8 mouse cellular contexts compared by ENCODE assay signal in the genomic region with DNA sequence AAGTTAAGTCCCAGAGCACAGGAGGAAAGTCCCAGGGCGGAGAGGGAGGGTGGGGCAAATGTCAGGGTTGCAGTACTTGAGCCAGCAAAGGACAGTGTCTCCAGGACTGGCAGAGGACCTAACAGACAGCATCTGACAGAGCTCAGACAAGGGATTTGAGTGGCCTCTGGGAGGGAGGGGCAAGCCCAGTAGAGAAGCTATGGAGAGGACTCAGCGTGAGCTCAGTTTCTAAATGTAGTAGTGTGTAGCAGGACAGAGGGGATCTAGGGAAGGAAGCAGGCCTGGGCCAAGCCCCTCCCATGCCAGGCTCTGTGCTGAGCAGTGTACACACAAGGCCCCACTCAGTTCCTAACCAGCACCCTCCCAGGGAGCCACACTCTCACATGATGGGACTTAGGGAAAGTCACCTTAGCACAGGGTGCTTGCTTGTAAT.
DNase-seq lines count a peak whose midpoint lies in the region; ATAC-seq and TF ChIP-seq lines count a peak whose summit lies in the region.

No protein-coding gene starts in this region.

- no peaks in the 10 kb centered on the region for H3K27me3 ChIP-seq in kidney, postnatal 0 days (ENCODE audit: insufficient read depth, low read length)
- H3K27me3 ChIP-seq in kidney, embryonic 16.5 days (ENCODE audit: insufficient read depth, low read length), result no peaks in the 10 kb centered on the region

- H3K9me3 ChIP-seq in kidney, postnatal 0 days (replicated peaks; ENCODE audit: low read length), result no peaks in the 10 kb centered on the region
- H3K9me3 ChIP-seq in kidney, embryonic 16.5 days (ENCODE audit: low read length), result no peaks in the 10 kb centered on the region

- intact Hi-C loops in heart, postnatal 36 days (cut with DNase I), result no loop called here

- TF ChIP-seq CTCF in kidney, postnatal 0 days (IDR thresholded peaks at IDR 0.05; ENCODE audit: low read depth), result no peak

- H3K27ac ChIP-seq in kidney, postnatal 0 days, result no peak overlapping the region
- no peak overlapping the region for H3K27ac ChIP-seq in kidney, embryonic 16.5 days (ENCODE audit: low read length)

- ATAC-seq in kidney, postnatal 0 days (replicated peaks; ENCODE audit: low FRiP score, low read depth), result 0 out of 2 replicates have a peak, but pooled peaks have one; percentile 33
- ATAC-seq in kidney, embryonic 16.5 days (ENCODE audit: low FRiP score, low TSS enrichment), result no peak
- ATAC-seq in megakaryocyte-erythroid progenitor cell, adult 5-6 weeks (replicated peaks; ENCODE audit: low FRiP score, low TSS enrichment, poor library complexity, severe bottlenecking), result 0 out of 2 replicates have a peak, but pooled peaks have one; percentile 22

- no peak overlapping the region for H3K4me3 ChIP-seq in kidney, postnatal 0 days (replicated peaks; ENCODE audit: low read depth, low read length)
- H3K4me3 ChIP-seq in kidney, embryonic 16.5 days (ENCODE audit: low read length), result no peak overlapping the region

- DNase-seq in kidney, postnatal 0 days (ENCODE audit: low spot score), result no peak
- peak; percentile 25 for DNase-seq in gastrocnemius, postnatal 10 days
- DNase-seq in heart, postnatal 36 days, result peak; percentile 18 to 41
- DNase-seq in retina, embryonic 14.5 days (ENCODE audit: low spot score), result no peak
- no peak for DNase-seq in retina, postnatal 1 day
- DNase-seq in ovary, postnatal 36 days (ENCODE audit: low spot score), result no peak

- H3K9ac ChIP-seq in kidney, postnatal 0 days (ENCODE audit: low read depth, low read length), result no peak overlapping the region
- H3K9ac ChIP-seq in kidney, embryonic 16.5 days (replicated peaks; ENCODE audit: low read length), result no peak overlapping the region

- WGBS in kidney, postnatal 0 days, result 78% methylated on average over 2 of the region's 2 CpGs
- WGBS in kidney, embryonic 16.5 days, result 70% methylated on average over 2 of the region's 2 CpGs

- no peaks in the 10 kb centered on the region for H3K36me3 ChIP-seq in kidney, postnatal 0 days (ENCODE audit: insufficient read depth, low read length)
- H3K36me3 ChIP-seq in kidney, embryonic 16.5 days (ENCODE audit: insufficient read depth, low read length), result no peaks in the 10 kb centered on the region

- H3K4me1 ChIP-seq in kidney, postnatal 0 days (replicated peaks; ENCODE audit: insufficient read depth, low read length), result no peaks in the 10 kb centered on the region
- peaks cover 3% of the 10 kb centered on the region; the same call in 1 of the 2 replicates for H3K4me1 ChIP-seq in kidney, embryonic 16.5 days (ENCODE audit: insufficient read depth, low read length)

- H3K4me2 ChIP-seq in kidney, postnatal 0 days (ENCODE audit: low read length), result no peak overlapping the region
- no peak overlapping the region for H3K4me2 ChIP-seq in kidney, embryonic 16.5 days (replicated peaks; ENCODE audit: low read depth, low read length)

Comparison
In these comparisons a context has a peak if more than half of its experiments do, and no peak if none do; other contexts are left out.
1. DNase-seq: peak in gastrocnemius, postnatal 10 days (single experiment) and heart, postnatal 36 days (2 of 2); none in kidney, postnatal 0 days (single experiment), retina, embryonic 14.5 days (single experiment), retina, postnatal 1 day (single experiment) and ovary, postnatal 36 days (single experiment).